Mouse (Mus musculus) kidney, embryonic 15.5 days (tissue): Measurements from ENCODE around the gene Cer1. TPM values are rescaled to one million over a fixed set of nuclear protein-coding genes. Genes with fewer than 3 reads are reported as not detected.

Source experiments
- ATAC-seq: fragments of 200-750 bp; cut with Nextera tagmentation; replicated peaks from 2 replicates; pipeline ENCODE4 v1.8.0; 2017; ENCODE audit warnings: moderate TSS enrichment; ENCODE audit not compliant: low FRiP score
- H3K27ac ChIP-seq: fragments of 300-500 bp; sonication (generic); 2 replicates; pipeline ENCODE4 v1.5.1; 2015; ENCODE audit warnings: mild to moderate bottlenecking, inconsistent platforms
- H3K27me3 ChIP-seq: fragments of 300-500 bp; sonication (generic); 2 replicates; pipeline ENCODE4 v1.6.1; 2015; ENCODE audit warnings: inconsistent platforms
- H3K36me3 ChIP-seq: fragments of 300-500 bp; sonication (generic); 2 replicates; pipeline ENCODE4 v1.6.1; 2015; ENCODE audit warnings: inconsistent platforms
- H3K4me1 ChIP-seq: fragments of 300-500 bp; sonication (generic); 2 replicates; pipeline ENCODE4 v1.6.1; 2015; ENCODE audit warnings: inconsistent platforms
- H3K4me2 ChIP-seq: fragments of 300-500 bp; sonication (generic); 2 replicates; pipeline ENCODE4 v1.6.1; 2015; ENCODE audit warnings: moderate library complexity, mild to moderate bottlenecking, inconsistent platforms
- H3K4me3 ChIP-seq: fragments of 300-500 bp; sonication (generic); replicated peaks from 2 replicates; pipeline ENCODE4 v1.5.1; 2015; ENCODE audit warnings: mild to moderate bottlenecking, inconsistent platforms
- H3K9ac ChIP-seq: fragments of 300-500 bp; sonication (generic); 2 replicates; pipeline ENCODE4 v1.6.1; 2015; ENCODE audit warnings: mild to moderate bottlenecking, inconsistent platforms
- H3K9me3 ChIP-seq: fragments of 300-500 bp; sonication (generic); replicated peaks from 2 replicates; pipeline ENCODE4 v1.6.1; 2016; ENCODE audit warnings: inconsistent platforms
- WGBS: fragments of 180-500 bp; shearing (Covaris S2); methylation state at CpG from one replicate; pipeline ENCODE4 v1.1.7; 2015; ENCODE audit warnings: mixed read lengths; 5-methylcytosine and 5-hydroxymethylcytosine counted together
- polyA plus RNA-seq: library from polyadenylated mRNA; unstranded; fragments of >200 nt; fragmentation: Nextera tagmentation; extraction: Ambion mirVana; gene quantifications from 2 replicates; pipeline ENCODE4 v1.2.1, GENCODE M21; 2015

Gene Cer1
- polyA plus RNA-seq, 1 experiment from 2014 or later: 0.09 TPM

DNA sequence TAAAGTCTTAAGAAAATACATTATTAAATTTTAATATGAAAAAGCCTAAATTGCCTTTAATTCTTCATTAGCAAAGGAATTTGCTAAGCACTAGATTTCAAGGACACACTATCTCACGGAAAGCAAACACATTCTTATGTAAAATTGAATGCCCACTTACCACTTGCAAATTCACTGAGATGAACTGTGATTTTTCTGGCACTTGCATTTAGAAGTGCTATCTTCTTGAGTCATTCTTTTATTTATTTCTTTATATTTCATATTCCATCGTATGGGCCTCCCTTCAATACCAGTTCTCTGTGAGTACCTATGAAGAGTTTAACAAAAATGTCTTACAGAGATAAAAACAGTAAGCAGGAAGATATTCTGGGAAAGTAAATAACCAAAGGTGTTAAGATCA is 31.1 kb downstream of the Cer1 start:
- 91% methylated on average over 2 of the region's 2 CpGs for WGBS
- no peak overlapping the region for H3K9ac ChIP-seq
- no peak for ATAC-seq
- H3K9me3 ChIP-seq: no peaks in the 10 kb centered on the region
- no peak overlapping the region for H3K27ac ChIP-seq
- H3K4me3 ChIP-seq: no peak overlapping the region
- H3K27me3 ChIP-seq: no peaks in the 10 kb centered on the region
- no peak overlapping the region for H3K4me2 ChIP-seq
- 0 out of 2 replicates have a peak, but pooled peaks cover 6% of the 10 kb centered on the region for H3K4me1 ChIP-seq
- H3K36me3 ChIP-seq: peaks cover 5% of the 10 kb centered on the region; the same call in 1 of the 2 replicates

DNA sequence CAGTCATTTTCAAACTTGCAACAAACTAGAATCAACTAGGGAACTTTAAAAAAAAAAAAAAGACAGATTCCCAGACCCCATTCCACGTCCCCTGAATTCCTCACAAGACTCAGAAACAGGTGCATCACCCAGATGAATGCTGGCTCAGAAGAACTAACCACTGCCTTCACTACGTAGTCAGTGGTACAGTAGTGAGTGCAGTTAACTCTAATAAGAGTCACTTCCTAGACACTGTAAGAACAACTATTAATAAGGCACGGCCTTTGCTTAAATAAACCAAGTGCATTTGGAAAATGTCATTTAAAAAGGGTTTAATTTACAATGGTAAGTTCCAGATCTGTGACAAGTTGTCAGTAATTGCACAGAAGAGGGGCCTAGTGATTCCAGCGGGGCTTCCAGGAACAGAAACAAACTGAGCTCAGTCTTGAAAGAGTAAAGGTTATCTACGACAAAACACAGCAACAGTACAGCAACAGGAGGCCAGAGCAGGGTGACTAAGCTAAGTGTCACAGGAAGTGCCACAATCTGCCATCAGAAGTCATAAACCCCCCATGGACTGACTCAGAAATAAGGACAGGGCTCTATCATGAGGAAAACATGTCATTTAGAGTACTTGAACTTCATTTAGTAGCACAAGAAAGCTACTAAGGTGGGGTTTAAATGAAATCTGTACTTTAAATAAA is 36.3 kb downstream of the Cer1 start:
- no peak for ATAC-seq
- H3K4me2 ChIP-seq: no peak overlapping the region
- H3K27me3 ChIP-seq: no peaks in the 10 kb centered on the region
- no peak overlapping the region for H3K9ac ChIP-seq
- H3K4me1 ChIP-seq: no peaks in the 10 kb centered on the region
- H3K36me3 ChIP-seq: peaks cover 12% of the 10 kb centered on the region; the same call in 1 of the 2 replicates
- H3K9me3 ChIP-seq: no peaks in the 10 kb centered on the region
- WGBS: 56% methylated on average over 5 of the region's 5 CpGs
- no peak overlapping the region for H3K4me3 ChIP-seq
- no peak overlapping the region for H3K27ac ChIP-seq

DNA sequence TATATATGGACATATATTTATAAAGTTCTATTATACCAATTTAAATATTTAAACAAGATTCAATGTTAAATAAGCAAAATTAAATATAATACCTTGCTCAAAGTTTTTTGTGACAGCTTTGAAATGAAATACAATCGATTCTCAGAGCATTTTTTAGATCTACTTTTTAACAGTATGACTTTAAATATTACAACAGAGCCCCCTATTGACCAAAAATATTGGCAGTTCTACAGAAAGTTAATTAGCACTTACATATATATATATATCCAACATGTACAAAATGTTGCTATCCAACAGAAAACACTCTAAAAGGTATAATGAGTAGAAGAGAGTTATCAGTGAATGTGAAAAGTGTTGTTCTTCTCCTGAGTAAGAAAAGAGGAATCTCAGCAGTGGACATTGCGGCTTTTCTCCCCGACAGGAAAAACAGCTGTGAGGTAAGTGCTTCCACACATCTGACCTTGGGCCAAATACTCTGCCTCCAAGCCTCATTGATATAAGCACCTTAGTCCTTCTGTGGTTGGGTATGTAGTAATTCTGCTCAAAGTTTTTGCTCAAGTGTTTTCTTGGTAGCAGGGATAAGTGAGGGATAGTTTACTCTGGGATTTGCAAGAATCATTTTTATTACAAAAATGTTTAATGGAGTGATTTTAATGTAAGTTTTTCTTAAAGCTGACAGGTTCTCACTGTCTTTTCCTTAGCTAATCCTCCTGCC is 47.3 kb downstream of the Cer1 start:
- Histone ChIP-seq H3K27me3 (no peaks in the 10 kb centered on the region), H3K9me3 (no peaks in the 10 kb centered on the region), H3K4me3 (no peak overlapping the region), H3K4me2 (no peak overlapping the region), H3K9ac (no peak overlapping the region), H3K4me1 (no peaks in the 10 kb centered on the region), H3K27ac (no peak overlapping the region), H3K36me3 (peaks cover 44% of the 10 kb centered on the region)
- ATAC-seq: no peak
- WGBS: 81% methylated on average over 3 of the region's 3 CpGs

Other genes with a start within 250 kb of the Cer1 start
- gene Nfib, start 179.4 kb downstream of the Cer1 start, polyA plus RNA-seq: 29.0 and 33.8 TPM in 2 replicates
- gene Zdhhc21, start 25.2 kb downstream of the Cer1 start, polyA plus RNA-seq: 13.6 and 14.0 TPM in 2 replicates
- gene Frem1, start 167.2 kb upstream of the Cer1 start, polyA plus RNA-seq: 23.9 and 24.3 TPM in 2 replicates